Mouse (Mus musculus): ENCODE data around the gene Npepps. TPM values are rescaled to one million over a fixed set of nuclear protein-coding genes. Genes with fewer than 3 reads are reported as not detected.

Npepps gene
- total and polyA plus RNA-seq, 3 experiments, result 23.5 to 87.9 (median 53.6) TPM

DNA sequence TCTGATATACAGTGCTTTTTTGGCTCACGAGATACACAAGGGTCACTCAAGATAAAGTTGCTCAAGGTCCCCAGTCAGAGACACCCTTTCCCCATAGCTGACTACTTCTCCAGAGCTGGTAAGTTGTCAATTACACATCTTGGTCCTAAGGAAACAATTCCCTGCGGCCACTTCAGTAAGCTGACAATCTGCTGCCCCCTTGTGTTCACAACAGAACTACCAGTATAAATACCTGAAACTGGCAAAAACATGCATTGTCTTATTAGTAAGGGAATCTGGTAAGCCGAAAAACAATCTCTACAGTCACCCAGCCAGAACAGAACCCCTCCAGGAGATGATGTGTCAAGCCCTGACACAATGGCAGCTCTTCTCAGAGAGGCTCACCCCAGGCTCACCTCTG, 103.6 kb downstream of the Npepps start:
- H3K4me3 ChIP-seq (ENCODE audit: low read depth, low read length), result no peak overlapping the region
- ATAC-seq (ENCODE audit: extremely low read depth, insufficient number of reproducible peaks, low FRiP score, poor library complexity, severe bottlenecking), result no peak
- no peaks in the 10 kb centered on the region for H3K9me3 ChIP-seq (replicated peaks)
- no peak for TF ChIP-seq TAL1 (conservative IDR thresholded peaks at IDR 0.05; ENCODE audit: low read depth, low read length)
- TF ChIP-seq GATA1 (IDR thresholded peaks at IDR 0.05; ENCODE audit: borderline replicate concordance, low read length), result no peak
- TF ChIP-seq GATA2 (IDR thresholded peaks at IDR 0.05; ENCODE audit: borderline replicate concordance, low read depth, low read length), result no peak
- peak; percentile 31; the same call in 1 of the 2 replicates for TF ChIP-seq CTCF (IDR thresholded peaks at IDR 0.05; ENCODE audit: low read depth, low read length)
- H3K36me3 ChIP-seq (replicated peaks), result peaks cover 97% of the 10 kb centered on the region
- no peak for DNase-seq (ENCODE audit: low spot score)
- peaks cover 63% of the 10 kb centered on the region for H3K4me1 ChIP-seq (ENCODE audit: insufficient read depth, low read depth, low read length)
- H3K27me3 ChIP-seq (ENCODE audit: insufficient read depth, low read length), result no peaks in the 10 kb centered on the region

DNA sequence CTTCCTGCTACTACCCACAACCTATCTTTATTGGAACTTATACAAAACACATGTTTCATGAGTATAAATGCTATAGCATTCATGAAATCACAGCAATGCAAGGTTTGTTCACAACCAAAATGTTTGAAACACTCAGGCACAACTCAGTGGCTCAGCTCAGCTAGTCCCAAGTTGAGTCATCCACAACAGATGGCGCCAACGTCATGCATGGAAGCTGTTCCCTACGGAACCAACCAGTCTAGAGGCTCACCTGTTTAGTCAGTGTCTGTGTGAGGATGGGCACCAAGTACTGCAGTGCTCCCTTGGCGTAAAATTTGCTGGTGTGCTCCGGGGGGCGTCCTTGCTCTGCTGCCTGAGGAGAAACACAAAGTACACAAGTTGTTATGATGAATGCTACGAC, 104.9 kb downstream of the Npepps start:
- Histone ChIP-seq H3K27me3 (ENCODE audit: insufficient read depth, low read length) (no peaks in the 10 kb centered on the region), H3K4me1 (ENCODE audit: insufficient read depth, low read depth, low read length) (peaks cover 54% of the 10 kb centered on the region), H3K9me3 (replicated peaks) (no peaks in the 10 kb centered on the region), H3K36me3 (replicated peaks) (peaks cover 97% of the 10 kb centered on the region), H3K4me3 (ENCODE audit: low read depth, low read length) (no peak overlapping the region)
- TF ChIP-seq GATA1 (IDR thresholded peaks at IDR 0.05; ENCODE audit: borderline replicate concordance, low read length), result no peak
- TF ChIP-seq POLR2AphosphoS5 (IDR thresholded peaks at IDR 0.05; ENCODE audit: insufficient replicate concordance, low read depth, low read length), result no peak
- no peak for TF ChIP-seq CTCF (IDR thresholded peaks at IDR 0.05; ENCODE audit: low read depth, low read length)
- no peak for TF ChIP-seq TAL1 (conservative IDR thresholded peaks at IDR 0.05; ENCODE audit: low read depth, low read length)
- no peak for TF ChIP-seq GATA2 (IDR thresholded peaks at IDR 0.05; ENCODE audit: borderline replicate concordance, low read depth, low read length)
- no peak for DNase-seq (ENCODE audit: low spot score)
- no peak for ATAC-seq (ENCODE audit: extremely low read depth, insufficient number of reproducible peaks, low FRiP score, poor library complexity, severe bottlenecking)

DNA sequence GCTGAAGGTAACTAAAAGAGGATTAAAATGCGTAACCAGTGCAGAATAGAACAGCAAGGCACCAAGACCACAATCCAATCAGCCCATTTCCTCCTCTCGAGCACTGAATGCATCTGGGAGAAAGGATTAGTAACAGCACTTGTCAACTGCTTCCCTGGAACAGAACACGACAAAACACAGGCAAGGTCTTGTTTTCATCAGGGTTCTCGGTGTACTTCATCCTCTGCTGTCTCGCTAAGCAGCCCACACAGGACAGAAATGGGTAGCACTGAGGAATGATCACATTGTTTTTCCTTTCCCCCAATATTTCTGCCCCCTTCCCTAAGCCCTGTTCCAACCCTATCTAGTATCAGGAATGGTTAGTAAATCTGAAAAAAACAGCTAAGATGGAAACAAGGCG, 120.1 kb downstream of the Npepps start:
- ATAC-seq (ENCODE audit: extremely low read depth, insufficient number of reproducible peaks, low FRiP score, poor library complexity, severe bottlenecking) (no peak), DNase-seq (ENCODE audit: low spot score) (no peak)
- H3K9me3 ChIP-seq (replicated peaks), result no peaks in the 10 kb centered on the region
- no peak for TF ChIP-seq GATA2 (IDR thresholded peaks at IDR 0.05; ENCODE audit: borderline replicate concordance, low read depth, low read length)
- TF ChIP-seq TAL1 (conservative IDR thresholded peaks at IDR 0.05; ENCODE audit: low read depth, low read length), result no peak
- TF ChIP-seq POLR2AphosphoS5 (IDR thresholded peaks at IDR 0.05; ENCODE audit: insufficient replicate concordance, low read depth, low read length), result no peak
- TF ChIP-seq GATA1 (IDR thresholded peaks at IDR 0.05; ENCODE audit: borderline replicate concordance, low read length), result no peak
- TF ChIP-seq CTCF (IDR thresholded peaks at IDR 0.05; ENCODE audit: low read depth, low read length), result no peak
- H3K36me3 ChIP-seq (replicated peaks), result peaks cover 94% of the 10 kb centered on the region
- no peaks in the 10 kb centered on the region for H3K27me3 ChIP-seq (ENCODE audit: insufficient read depth, low read length)
- peaks cover 12% of the 10 kb centered on the region; the same call in 1 of the 2 replicates for H3K4me1 ChIP-seq (ENCODE audit: insufficient read depth, low read depth, low read length)
- no peak overlapping the region for H3K4me3 ChIP-seq (ENCODE audit: low read depth, low read length)

DNA sequence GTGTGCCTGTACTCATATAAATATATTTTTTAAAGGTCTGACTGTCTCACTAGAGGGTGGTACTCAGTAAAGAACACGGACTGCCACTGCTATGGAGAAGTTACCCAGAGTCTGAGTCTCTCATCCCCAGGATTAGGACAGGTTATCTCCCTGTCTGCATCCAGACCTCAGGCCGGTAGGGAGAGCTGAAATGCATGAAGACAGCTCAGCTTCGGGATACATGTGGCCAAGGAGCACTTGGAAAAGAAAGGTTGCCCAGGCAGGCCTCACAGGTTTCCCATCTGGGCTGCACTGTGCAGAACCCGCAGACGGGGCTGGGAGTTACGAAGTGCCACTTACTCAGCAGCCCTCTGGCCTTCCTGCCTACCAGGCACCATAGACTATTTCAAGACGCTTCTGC, 123.4 kb downstream of the Npepps start:
- TF ChIP-seq GATA1 (IDR thresholded peaks at IDR 0.05; ENCODE audit: borderline replicate concordance, low read length) (no peak), GATA2 (IDR thresholded peaks at IDR 0.05; ENCODE audit: borderline replicate concordance, low read depth, low read length) (no peak), POLR2AphosphoS5 (IDR thresholded peaks at IDR 0.05; ENCODE audit: insufficient replicate concordance, low read depth, low read length) (no peak), CTCF (IDR thresholded peaks at IDR 0.05; ENCODE audit: low read depth, low read length) (no peak), TAL1 (conservative IDR thresholded peaks at IDR 0.05; ENCODE audit: low read depth, low read length) (no peak)
- H3K4me1 ChIP-seq (ENCODE audit: insufficient read depth, low read depth, low read length), result peaks cover 15% of the 10 kb centered on the region; the same call in 1 of the 2 replicates
- DNase-seq (ENCODE audit: low spot score), result no peak
- H3K4me3 ChIP-seq (ENCODE audit: low read depth, low read length), result no peak overlapping the region
- H3K27me3 ChIP-seq (ENCODE audit: insufficient read depth, low read length), result peaks cover 10% of the 10 kb centered on the region
- no peak for ATAC-seq (ENCODE audit: extremely low read depth, insufficient number of reproducible peaks, low FRiP score, poor library complexity, severe bottlenecking)
- no peaks in the 10 kb centered on the region for H3K9me3 ChIP-seq (replicated peaks)
- H3K36me3 ChIP-seq (replicated peaks), result peaks cover 87% of the 10 kb centered on the region

Other genes starting within 250 kb of the Npepps start
- 0.60 TPM in 1 of 2 replicates, not detected in the other for gene Lrrc46, start 239.2 kb downstream of the Npepps start, total RNA-seq (2014; fragmentation: Nextera tagmentation)
- 0.44 and 0.52 TPM in 2 replicates for gene Lrrc46, start 239.2 kb downstream of the Npepps start, total RNA-seq (2017)
- gene Lrrc46, start 239.2 kb downstream of the Npepps start, polyA plus RNA-seq (2012), result 0.07 and 0.20 TPM in 2 replicates
- 34.2 and 37.8 TPM in 2 replicates for gene Mrpl10, start 239.1 kb downstream of the Npepps start, total RNA-seq (2014; fragmentation: Nextera tagmentation)
- 36.2 and 36.5 TPM in 2 replicates for gene Mrpl10, start 239.1 kb downstream of the Npepps start, total RNA-seq (2017)
- gene Mrpl10, start 239.1 kb downstream of the Npepps start, polyA plus RNA-seq (2012), result 69.8 and 71.4 TPM in 2 replicates
- 15.7 and 40.7 TPM in 2 replicates for gene Osbpl7, start 230.0 kb downstream of the Npepps start, total RNA-seq (2014; fragmentation: Nextera tagmentation)
- gene Osbpl7, start 230.0 kb downstream of the Npepps start, total RNA-seq (2017), result 8.8 and 9.7 TPM in 2 replicates
- gene Osbpl7, start 230.0 kb downstream of the Npepps start, polyA plus RNA-seq (2012), result 22.0 and 29.7 TPM in 2 replicates
- gene Tbx21, start 165.3 kb downstream of the Npepps start, total RNA-seq (2014; fragmentation: Nextera tagmentation), result not detected in 2 replicates
- gene Tbx21, start 165.3 kb downstream of the Npepps start, total RNA-seq (2017), result not detected in 2 replicates
- not detected in 2 replicates for gene Tbx21, start 165.3 kb downstream of the Npepps start, polyA plus RNA-seq (2012)
- not detected in 2 replicates for gene Tbkbp1, start 129.1 kb downstream of the Npepps start, total RNA-seq (2014; fragmentation: Nextera tagmentation)
- 0.05 and 0.06 TPM in 2 replicates for gene Tbkbp1, start 129.1 kb downstream of the Npepps start, total RNA-seq (2017)
- gene Tbkbp1, start 129.1 kb downstream of the Npepps start, polyA plus RNA-seq (2012), result 0.29 and 0.34 TPM in 2 replicates
- gene Kpnb1, start 92.8 kb downstream of the Npepps start, total RNA-seq (2014; fragmentation: Nextera tagmentation), result 328 and 346 TPM in 2 replicates
- gene Kpnb1, start 92.8 kb downstream of the Npepps start, total RNA-seq (2017), result 265 and 286 TPM in 2 replicates
- gene Kpnb1, start 92.8 kb downstream of the Npepps start, polyA plus RNA-seq (2012), result 50.5 and 51.3 TPM in 2 replicates
- gene Mrpl45, start 35.1 kb upstream of the Npepps start, total RNA-seq (2014; fragmentation: Nextera tagmentation), result 77.5 and 85.1 TPM in 2 replicates
- 46.3 and 46.8 TPM in 2 replicates for gene Mrpl45, start 35.1 kb upstream of the Npepps start, total RNA-seq (2017)
- gene Mrpl45, start 35.1 kb upstream of the Npepps start, polyA plus RNA-seq (2012), result 8.3 and 13.1 TPM in 2 replicates
- not detected in 2 replicates for gene Gpr179, start 71.4 kb upstream of the Npepps start, total RNA-seq (2014; fragmentation: Nextera tagmentation)
- 0.06 and 0.11 TPM in 2 replicates for gene Gpr179, start 71.4 kb upstream of the Npepps start, total RNA-seq (2017)
- gene Gpr179, start 71.4 kb upstream of the Npepps start, polyA plus RNA-seq (2012), result 0.01 and 0.02 TPM in 2 replicates
- gene Socs7, start 81.9 kb upstream of the Npepps start, total RNA-seq (2014; fragmentation: Nextera tagmentation), result 14.9 and 49.0 TPM in 2 replicates
- 11.3 and 15.4 TPM in 2 replicates for gene Socs7, start 81.9 kb upstream of the Npepps start, total RNA-seq (2017)
- gene Socs7, start 81.9 kb upstream of the Npepps start, polyA plus RNA-seq (2012), result 5.2 and 6.0 TPM in 2 replicates
- gene Arhgap23, start 134.9 kb upstream of the Npepps start, total RNA-seq (2014; fragmentation: Nextera tagmentation), result 8.5 and 17.9 TPM in 2 replicates
- 2.4 and 4.4 TPM in 2 replicates for gene Arhgap23, start 134.9 kb upstream of the Npepps start, total RNA-seq (2017)
- gene Arhgap23, start 134.9 kb upstream of the Npepps start, polyA plus RNA-seq (2012), result 18.6 and 21.9 TPM in 2 replicates
- not detected in 2 replicates for gene 4933428G20Rik, start 219.7 kb upstream of the Npepps start, total RNA-seq (2014; fragmentation: Nextera tagmentation)
- not detected in 2 replicates for gene 4933428G20Rik, start 219.7 kb upstream of the Npepps start, total RNA-seq (2017)
- gene 4933428G20Rik, start 219.7 kb upstream of the Npepps start, polyA plus RNA-seq (2012), result not detected in 2 replicates